In genomic region chr10:99789418-99789817, GRCm38 (mm10) we compare ENCODE assay signal across 19 mouse cellular contexts. TPM values are rescaled to one million over a fixed set of nuclear protein-coding genes. Genes with fewer than 3 reads are reported as not detected.
A peak's percentile ranks its signal among the peaks of the same experiment; 100 is the strongest.
DNase-seq lines count a peak whose midpoint lies in the region; ATAC-seq and TF ChIP-seq lines count a peak whose summit lies in the region.
"Had no signal": no experiment of that assay in that cellular context is flagged by ENCODE, and none has a peak within 500 bp of the region (broad histone marks: within the 10 kb centered on the region; RNA-seq: fewer than 3 reads in every experiment).

No protein-coding gene starts in this region.

- H3K4me1 ChIP-seq in kidney, adult 2 months (ENCODE audit: control insufficient read depth, insufficient read depth, low read length), result no peaks in the 10 kb centered on the region
- no peaks in the 10 kb centered on the region for H3K4me1 ChIP-seq in kidney, embryonic 15.5 days
- H3K4me1 ChIP-seq in lung, postnatal 0 days (ENCODE audit: insufficient read depth, low read depth, low read length), result no peaks in the 10 kb centered on the region
- H3K4me1 ChIP-seq in thymus, adult 2 months (replicated peaks; ENCODE audit: control insufficient read depth, insufficient read depth, low read length), result no peaks in the 10 kb centered on the region
- H3K4me1 ChIP-seq in forebrain, embryonic 15.5 days, result no peaks in the 10 kb centered on the region
- H3K4me1 ChIP-seq: limb, embryonic 13.5 days; midbrain, embryonic 10.5 days; stomach, embryonic 15.5 days had no signal

- no peak overlapping the region for H3K4me2 ChIP-seq in kidney, embryonic 15.5 days
- no peak overlapping the region for H3K4me2 ChIP-seq in lung, postnatal 0 days (replicated peaks; ENCODE audit: low read depth, low read length)
- no peak overlapping the region for H3K4me2 ChIP-seq in forebrain, embryonic 15.5 days (replicated peaks)
- H3K4me2 ChIP-seq: limb, embryonic 13.5 days; stomach, embryonic 15.5 days had no signal

- no peak overlapping the region for H3K4me3 ChIP-seq in kidney, adult 2 months (ENCODE audit: insufficient read depth, low read depth, low read length)
- no peak overlapping the region for H3K4me3 ChIP-seq in kidney, embryonic 15.5 days (replicated peaks)
- no peak overlapping the region for H3K4me3 ChIP-seq in lung, postnatal 0 days (ENCODE audit: low read depth, low read length)
- no peak overlapping the region for H3K4me3 ChIP-seq in thymus, adult 2 months (ENCODE audit: control insufficient read depth, insufficient read depth, low read length)
- H3K4me3 ChIP-seq in forebrain, embryonic 15.5 days, result no peak overlapping the region
- H3K4me3 ChIP-seq: gastrocnemius, adult 2 months; limb, embryonic 13.5 days; midbrain, embryonic 10.5 days; stomach, embryonic 15.5 days had no signal

- no peak overlapping the region for H3K27ac ChIP-seq in kidney, adult 2 months (ENCODE audit: insufficient read depth, low read depth, low read length)
- H3K27ac ChIP-seq in kidney, embryonic 15.5 days, result no peak overlapping the region
- H3K27ac ChIP-seq in lung, postnatal 0 days (ENCODE audit: low read length), result no peak overlapping the region
- no peak overlapping the region for H3K27ac ChIP-seq in thymus, adult 2 months (ENCODE audit: control insufficient read depth, insufficient read depth, low read length)
- no peak overlapping the region for H3K27ac ChIP-seq in forebrain, embryonic 15.5 days (replicated peaks)
- H3K27ac ChIP-seq: gastrocnemius, adult 2 months; limb, embryonic 13.5 days; midbrain, embryonic 10.5 days; stomach, embryonic 15.5 days had no signal

- H3K36me3 ChIP-seq in kidney, adult 2 months (ENCODE audit: control insufficient read depth, insufficient read depth, low read length), result no peaks in the 10 kb centered on the region
- no peaks in the 10 kb centered on the region for H3K36me3 ChIP-seq in kidney, embryonic 15.5 days
- no peaks in the 10 kb centered on the region for H3K36me3 ChIP-seq in lung, postnatal 0 days (ENCODE audit: insufficient read depth, low read length)
- no peaks in the 10 kb centered on the region for H3K36me3 ChIP-seq in thymus, adult 2 months (ENCODE audit: control insufficient read depth, insufficient read depth, low read length)
- no peaks in the 10 kb centered on the region for H3K36me3 ChIP-seq in forebrain, embryonic 15.5 days
- H3K36me3 ChIP-seq: limb, embryonic 13.5 days; midbrain, embryonic 10.5 days; stomach, embryonic 15.5 days had no signal

- WGBS in kidney, adult 2 months, result 47% methylated on average over 2 of the region's 2 CpGs
- WGBS in kidney, embryonic 15.5 days, result 73% methylated on average over 2 of the region's 2 CpGs
- WGBS in lung, postnatal 0 days, result 56% methylated on average over 2 of the region's 2 CpGs
- 88% methylated on average over 2 of the region's 2 CpGs for WGBS in thymus, adult 2 months
- WGBS in forebrain, embryonic 15.5 days, result 96% methylated on average over 2 of the region's 2 CpGs

- TF ChIP-seq POLR2A in kidney, adult 2 months (IDR thresholded peaks at IDR 0.05; ENCODE audit: low read depth, low read length), result no peak
- TF ChIP-seq POLR2A in thymus, adult 2 months (IDR thresholded peaks at IDR 0.05; ENCODE audit: control insufficient read depth, extremely low read depth, insufficient read depth, low read length, poor library complexity), result no peak

- no peak for ATAC-seq in kidney, embryonic 15.5 days (replicated peaks; ENCODE audit: low FRiP score)
- ATAC-seq in lung, postnatal 0 days, result peak; percentile 44
- no peak for ATAC-seq in forebrain, embryonic 15.5 days (replicated peaks)
- ATAC-seq: activated CD4-positive, CD25-positive, alpha-beta regulatory T cell, adult 4 months; forebrain, embryonic 14.5 days had no signal

- no peak overlapping the region for H3K9ac ChIP-seq in kidney, embryonic 15.5 days
- H3K9ac ChIP-seq in lung, postnatal 0 days (replicated peaks; ENCODE audit: low read depth), result no peak overlapping the region
- H3K9ac ChIP-seq in forebrain, embryonic 15.5 days (replicated peaks), result no peak overlapping the region
- H3K9ac ChIP-seq: limb, embryonic 13.5 days; stomach, embryonic 15.5 days had no signal

- no peak for TF ChIP-seq EP300 in lung, postnatal 0 days (IDR thresholded peaks at IDR 0.05)

- no peaks in the 10 kb centered on the region for H3K9me3 ChIP-seq in kidney, embryonic 15.5 days (replicated peaks)
- no peaks in the 10 kb centered on the region for H3K9me3 ChIP-seq in lung, postnatal 0 days (ENCODE audit: low read length)
- H3K9me3 ChIP-seq in forebrain, embryonic 15.5 days, result no peaks in the 10 kb centered on the region
- H3K9me3 ChIP-seq: limb, embryonic 13.5 days; midbrain, embryonic 10.5 days; stomach, embryonic 15.5 days had no signal

- H3K27me3 ChIP-seq in kidney, adult 2 months (replicated peaks; ENCODE audit: control insufficient read depth, insufficient read depth, low read length), result no peaks in the 10 kb centered on the region
- no peaks in the 10 kb centered on the region for H3K27me3 ChIP-seq in kidney, embryonic 15.5 days
- H3K27me3 ChIP-seq in lung, postnatal 0 days (replicated peaks; ENCODE audit: insufficient read depth, low read length), result no peaks in the 10 kb centered on the region
- no peaks in the 10 kb centered on the region for H3K27me3 ChIP-seq in thymus, adult 2 months (ENCODE audit: control insufficient read depth, insufficient read depth, low read length)
- H3K27me3 ChIP-seq in forebrain, embryonic 15.5 days, result no peaks in the 10 kb centered on the region
- H3K27me3 ChIP-seq: CH12.LX; limb, embryonic 13.5 days; stomach, embryonic 15.5 days had no signal

- no peak for TF ChIP-seq CTCF in kidney, adult 2 months (conservative IDR thresholded peaks at IDR 0.05; ENCODE audit: insufficient read depth, insufficient read length, low read depth, low read length)
- TF ChIP-seq CTCF in lung, postnatal 0 days (IDR thresholded peaks at IDR 0.05), result no peak
- TF ChIP-seq CTCF in thymus, adult 2 months (IDR thresholded peaks at IDR 0.05; ENCODE audit: borderline replicate concordance, control insufficient read depth, extremely low read depth, insufficient read depth, low read length, poor library complexity), result no peak

- peak; percentile 5 for DNase-seq in adrenal gland, adult 2 months
- no peak for DNase-seq in adrenal gland, postnatal 36 days
- DNase-seq in kidney, adult 2 months, result peak; percentile 18
- DNase-seq in 3T3-L1 (ENCODE audit: low read depth, low spot score), result peak; percentile 23
- peak; percentile 51 for DNase-seq in lung, postnatal 0 days (ENCODE audit: low spot score)
- no peak for DNase-seq in thymus, adult 2 months
- DNase-seq: cerebellum, adult 11 months; gastrocnemius, adult 2 months; heart, postnatal 14 days had no signal

RNA-seq across cellular contexts. Expression of gene Csl, which starts 30.0 kb away (rescaled TPM):
- 1 to 10 TPM; 1.5 to 1.6 TPM for total RNA-seq in adrenal gland, adult 2 months (2021)
- polyA plus RNA-seq in adrenal gland, adult 2 months (2012; rRNA removed), result not detected in 2 replicates
- 1 to 10 TPM; 1.6 to 1.7 TPM for total RNA-seq in adrenal gland, postnatal 36 days (2021)
- 0.08 and 0.09 TPM in 2 replicates for polyA plus RNA-seq in kidney, adult 2 months (2012; rRNA removed)
- 0.16 TPM in 1 of 2 replicates, not detected in the other for polyA plus RNA-seq in kidney, embryonic 15.5 days (2015; fragmentation: Nextera tagmentation; extraction: Ambion mirVana)
- polyA plus RNA-seq in lung, postnatal 0 days (2015; fragmentation: Nextera tagmentation; extraction: Ambion mirVana), result 0.08 TPM in 1 of 2 replicates, not detected in the other
- 0.09 TPM in 1 of 2 replicates, not detected in the other for polyA plus RNA-seq in thymus, adult 2 months (2012; rRNA removed)
- 0.09 TPM in 1 of 2 replicates, not detected in the other for polyA plus RNA-seq in forebrain, embryonic 15.5 days (2015; fragmentation: Nextera tagmentation; extraction: Ambion mirVana)
- polyA plus RNA-seq: cortical plate, adult 2 months; limb, embryonic 13.5 days; liver, embryonic 16.5 days had no signal

Comparison
In these comparisons a context has a peak if more than half of its experiments do, and no peak if none do; other contexts are left out.
1. DNase-seq: peak in adrenal gland, adult 2 months (single experiment), kidney, adult 2 months (single experiment), 3T3-L1 (single experiment) and lung, postnatal 0 days (single experiment); none in adrenal gland, postnatal 36 days (0 of 2) and thymus, adult 2 months (single experiment).